In genomic region chr11:46882456-46882855, GRCm38 (mm10) we compare ENCODE assay signal across 32 mouse cellular contexts.
"Had no signal": no experiment of that assay in that cellular context is flagged by ENCODE, and none has a peak within 500 bp of the region (broad histone marks: within the 10 kb centered on the region; RNA-seq: fewer than 3 reads in every experiment).

No protein-coding gene starts in this region.

- H3K27me3 ChIP-seq: limb, embryonic 12.5 days; limb, embryonic 13.5 days; limb, embryonic 15.5 days; liver, embryonic 12.5 days; liver, embryonic 13.5 days; liver, embryonic 15.5 days; lung, embryonic 15.5 days; megakaryocyte, embryonic 14.5 days; midbrain, embryonic 12.5 days; midbrain, embryonic 13.5 days; midbrain, embryonic 15.5 days; neural tube, embryonic 12.5 days had no signal

- H3K4me2 ChIP-seq: limb, embryonic 12.5 days; limb, embryonic 13.5 days; limb, embryonic 15.5 days; liver, embryonic 11.5 days; liver, embryonic 12.5 days; liver, embryonic 13.5 days; liver, embryonic 15.5 days; lung, embryonic 14.5 days; lung, embryonic 15.5 days; midbrain, embryonic 11.5 days; midbrain, embryonic 12.5 days; midbrain, embryonic 13.5 days; midbrain, embryonic 15.5 days; neural tube, embryonic 12.5 days had no signal

- H3K36me3 ChIP-seq: limb, embryonic 10.5 days; limb, embryonic 12.5 days; limb, embryonic 13.5 days; limb, embryonic 15.5 days; liver, embryonic 12.5 days; liver, embryonic 13.5 days; liver, embryonic 15.5 days; lung, embryonic 15.5 days; midbrain, embryonic 10.5 days; midbrain, embryonic 12.5 days; midbrain, embryonic 13.5 days; midbrain, embryonic 15.5 days; neural tube, embryonic 12.5 days had no signal

- H3K9me3 ChIP-seq: limb, embryonic 10.5 days; limb, embryonic 12.5 days; limb, embryonic 13.5 days; limb, embryonic 15.5 days; liver, embryonic 12.5 days; liver, embryonic 13.5 days; liver, embryonic 15.5 days; lung, embryonic 15.5 days; midbrain, embryonic 10.5 days; midbrain, embryonic 12.5 days; midbrain, embryonic 13.5 days; midbrain, embryonic 15.5 days; neural tube, embryonic 12.5 days had no signal

- ATAC-seq: liver, embryonic 12.5 days; liver, postnatal 0 days; lung, postnatal 0 days; midbrain, embryonic 13.5 days; midbrain, embryonic 15.5 days; midbrain, embryonic 16.5 days had no signal

- H3K9ac ChIP-seq: limb, embryonic 12.5 days; limb, embryonic 13.5 days; limb, embryonic 15.5 days; liver, embryonic 12.5 days; liver, embryonic 13.5 days; liver, embryonic 14.5 days; liver, embryonic 15.5 days; liver, postnatal 0 days; lung, embryonic 14.5 days; lung, embryonic 15.5 days; midbrain, embryonic 12.5 days; midbrain, embryonic 13.5 days; midbrain, embryonic 15.5 days; neural tube, embryonic 12.5 days had no signal

- H3K4me1 ChIP-seq: limb, embryonic 10.5 days; limb, embryonic 12.5 days; limb, embryonic 13.5 days; limb, embryonic 15.5 days; liver, embryonic 12.5 days; liver, embryonic 13.5 days; liver, embryonic 15.5 days; lung, embryonic 15.5 days; megakaryocyte, embryonic 14.5 days; midbrain, embryonic 10.5 days; midbrain, embryonic 12.5 days; midbrain, embryonic 13.5 days; midbrain, embryonic 15.5 days; neural tube, embryonic 12.5 days had no signal

- H3K27ac ChIP-seq: limb, embryonic 10.5 days; limb, embryonic 12.5 days; limb, embryonic 13.5 days; limb, embryonic 15.5 days; liver, embryonic 12.5 days; liver, embryonic 13.5 days; liver, embryonic 14.5 days; liver, embryonic 15.5 days; lung, embryonic 15.5 days; macrophage; midbrain, embryonic 10.5 days; midbrain, embryonic 12.5 days; midbrain, embryonic 13.5 days; midbrain, embryonic 15.5 days; neural tube, embryonic 12.5 days had no signal

- DNase-seq: left cerebral cortex, postnatal 4 days; liver; liver, embryonic 13.5 days; liver, postnatal 0 days; lung, adult 18-20 months; lung, adult 2 months; lung, embryonic 14.5 days; lung, postnatal 10 days; lung, postnatal 14 days; lung, postnatal 36 days; lung, postnatal 4 days; midbrain, embryonic 14.5 days had no signal

- H3K4me3 ChIP-seq: limb, embryonic 10.5 days; limb, embryonic 12.5 days; limb, embryonic 13.5 days; limb, embryonic 15.5 days; liver, embryonic 12.5 days; liver, embryonic 13.5 days; liver, embryonic 15.5 days; lung, embryonic 15.5 days; megakaryocyte, embryonic 14.5 days; midbrain, embryonic 10.5 days; midbrain, embryonic 12.5 days; midbrain, embryonic 13.5 days; midbrain, embryonic 15.5 days; myocyte; neural tube, embryonic 12.5 days had no signal
